Mouse (Mus musculus): ENCODE measurements at regions not wholly inside any gene's neighbourhood (a gene's known extent, or its start where the extent isn't known, plus 50 kb on each side); places are given as distances from the start of the nearest gene placed in this dataset.

- Histone ChIP-seq H3K4me3 (replicated peaks; ENCODE audit: control insufficient read depth, low read depth, low read length) (no peak overlapping the region), H3K27ac (ENCODE audit: control insufficient read depth, insufficient read depth, low read depth, low read length, poor library complexity) (no peak overlapping the region), H3K4me1 (ENCODE audit: control insufficient read depth, insufficient read depth, low read length) (no peaks in the 10 kb centered on the region)
- TF ChIP-seq CTCF (IDR thresholded peaks at IDR 0.05; ENCODE audit: control insufficient read depth, insufficient read depth, low read length) (no peak), POLR2A (IDR thresholded peaks at IDR 0.05; ENCODE audit: borderline replicate concordance, control insufficient read depth, low read depth, low read length) (no peak)
- 80% methylated on average over 9 of the region's 9 CpGs for WGBS
Observed at GRCm38 (mm10) chr3:128054031-128054430, 157.9 kb upstream of the Fam241a start.

GRCm38 (mm10) chr3:128043709-128044108 lies 147.6 kb upstream of the Fam241a start:
- 69% methylated on average over 3 of the region's 3 CpGs for WGBS
- Histone ChIP-seq H3K4me3 (replicated peaks; ENCODE audit: control insufficient read depth, low read depth, low read length) (no peak overlapping the region), H3K4me1 (ENCODE audit: control insufficient read depth, insufficient read depth, low read length) (no peaks in the 10 kb centered on the region), H3K27ac (ENCODE audit: control insufficient read depth, insufficient read depth, low read depth, low read length, poor library complexity) (no peak overlapping the region)
- no peak for TF ChIP-seq POLR2A (IDR thresholded peaks at IDR 0.05; ENCODE audit: borderline replicate concordance, control insufficient read depth, low read depth, low read length)
- no peak for TF ChIP-seq CTCF (IDR thresholded peaks at IDR 0.05; ENCODE audit: control insufficient read depth, insufficient read depth, low read length)

- WGBS, result 41% methylated on average over 12 of the region's 12 CpGs
Observed at GRCm38 (mm10) chr3:128040407-128041115, 144.4 kb upstream of the Fam241a start.

GRCm38 (mm10) chr3:128039185-128039584 lies 143.1 kb upstream of the Fam241a start:
- 66% methylated on average over 5 of the region's 5 CpGs for WGBS
- Histone ChIP-seq H3K27ac (ENCODE audit: control insufficient read depth, insufficient read depth, low read depth, low read length, poor library complexity) (no peak overlapping the region), H3K4me1 (ENCODE audit: control insufficient read depth, insufficient read depth, low read length) (no peaks in the 10 kb centered on the region), H3K4me3 (replicated peaks; ENCODE audit: control insufficient read depth, low read depth, low read length) (no peak overlapping the region)
- TF ChIP-seq POLR2A (IDR thresholded peaks at IDR 0.05; ENCODE audit: borderline replicate concordance, control insufficient read depth, low read depth, low read length) (no peak), CTCF (IDR thresholded peaks at IDR 0.05; ENCODE audit: control insufficient read depth, insufficient read depth, low read length) (no peak)

More at GRCm38 (mm10) chr3:128040407-128041115, 144.4 kb upstream of the Fam241a start:
- H3K4me1 ChIP-seq (ENCODE audit: control insufficient read depth, insufficient read depth, low read length), result no peaks in the 10 kb centered on the region
- no peak overlapping the region for H3K27ac ChIP-seq (ENCODE audit: control insufficient read depth, insufficient read depth, low read depth, low read length, poor library complexity)
- TF ChIP-seq CTCF (IDR thresholded peaks at IDR 0.05; ENCODE audit: control insufficient read depth, insufficient read depth, low read length) (no peak), POLR2A (IDR thresholded peaks at IDR 0.05; ENCODE audit: borderline replicate concordance, control insufficient read depth, low read depth, low read length) (no peak)
- no peak overlapping the region for H3K4me3 ChIP-seq (replicated peaks; ENCODE audit: control insufficient read depth, low read depth, low read length)

GRCm38 (mm10) chr3:128036538-128036937 lies 140.4 kb upstream of the Fam241a start:
- Histone ChIP-seq H3K4me1 (ENCODE audit: control insufficient read depth, insufficient read depth, low read length) (no peaks in the 10 kb centered on the region), H3K27ac (ENCODE audit: control insufficient read depth, insufficient read depth, low read depth, low read length, poor library complexity) (no peak overlapping the region), H3K4me3 (replicated peaks; ENCODE audit: control insufficient read depth, low read depth, low read length) (no peak overlapping the region)
- TF ChIP-seq POLR2A (IDR thresholded peaks at IDR 0.05; ENCODE audit: borderline replicate concordance, control insufficient read depth, low read depth, low read length) (no peak), CTCF (IDR thresholded peaks at IDR 0.05; ENCODE audit: control insufficient read depth, insufficient read depth, low read length) (no peak)
- WGBS, result 84% methylated on average over 10 of the region's 10 CpGs

- 72% methylated on average over 3 of the region's 3 CpGs for WGBS
- no peak overlapping the region for H3K27ac ChIP-seq (ENCODE audit: control insufficient read depth, insufficient read depth, low read depth, low read length, poor library complexity)
- no peak overlapping the region for H3K4me3 ChIP-seq (replicated peaks; ENCODE audit: control insufficient read depth, low read depth, low read length)
- H3K4me1 ChIP-seq (ENCODE audit: control insufficient read depth, insufficient read depth, low read length), result no peaks in the 10 kb centered on the region
- TF ChIP-seq POLR2A (IDR thresholded peaks at IDR 0.05; ENCODE audit: borderline replicate concordance, control insufficient read depth, low read depth, low read length), result no peak
- no peak for TF ChIP-seq CTCF (IDR thresholded peaks at IDR 0.05; ENCODE audit: control insufficient read depth, insufficient read depth, low read length)
Observed at GRCm38 (mm10) chr3:128030352-128030751, 134.2 kb upstream of the Fam241a start.

GRCm38 (mm10) chr3:128029565-128029915 lies 133.4 kb upstream of the Fam241a start:
- Histone ChIP-seq H3K4me3 (replicated peaks; ENCODE audit: control insufficient read depth, low read depth, low read length) (no peak overlapping the region), H3K4me1 (ENCODE audit: control insufficient read depth, insufficient read depth, low read length) (no peaks in the 10 kb centered on the region), H3K27ac (ENCODE audit: control insufficient read depth, insufficient read depth, low read depth, low read length, poor library complexity) (no peak overlapping the region)
- 85% methylated on average over 5 of the region's 5 CpGs for WGBS
- TF ChIP-seq POLR2A (IDR thresholded peaks at IDR 0.05; ENCODE audit: borderline replicate concordance, control insufficient read depth, low read depth, low read length) (no peak), CTCF (IDR thresholded peaks at IDR 0.05; ENCODE audit: control insufficient read depth, insufficient read depth, low read length) (no peak)

GRCm38 (mm10) chr3:128028856-128029564 lies 132.9 kb upstream of the Fam241a start:
- WGBS, result 58% methylated on average over 11 of the region's 11 CpGs
- TF ChIP-seq CTCF (IDR thresholded peaks at IDR 0.05; ENCODE audit: control insufficient read depth, insufficient read depth, low read length) (no peak), POLR2A (IDR thresholded peaks at IDR 0.05; ENCODE audit: borderline replicate concordance, control insufficient read depth, low read depth, low read length) (no peak)

More at GRCm38 (mm10) chr3:128028856-128029564, 132.9 kb upstream of the Fam241a start:
- Histone ChIP-seq H3K4me3 (replicated peaks; ENCODE audit: control insufficient read depth, low read depth, low read length) (no peak overlapping the region), H3K27ac (ENCODE audit: control insufficient read depth, insufficient read depth, low read depth, low read length, poor library complexity) (no peak overlapping the region), H3K4me1 (ENCODE audit: control insufficient read depth, insufficient read depth, low read length) (no peaks in the 10 kb centered on the region)
